In the genomic region with DNA sequence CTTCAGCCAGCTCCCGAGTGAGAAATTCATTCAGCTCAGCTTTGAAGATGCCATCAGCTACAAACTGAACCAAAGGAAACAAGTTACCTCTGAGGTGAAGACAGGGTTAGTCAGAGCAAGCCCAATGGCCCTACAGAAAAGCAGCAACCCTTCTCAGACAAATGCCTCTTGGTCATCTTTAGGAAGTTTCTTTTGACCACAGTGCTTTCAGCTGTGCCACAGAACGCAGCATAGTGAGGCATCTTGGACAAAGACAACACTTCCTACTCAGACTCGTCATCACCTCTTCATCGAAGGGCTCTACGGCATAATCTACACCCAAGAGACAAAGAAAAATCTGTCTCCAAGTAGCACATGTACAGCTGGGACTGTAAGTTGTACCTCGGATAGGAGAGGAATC, we compare ENCODE assay signal across 9 mouse cellular contexts. TPM values are rescaled to one million over a fixed set of nuclear protein-coding genes. Genes with fewer than 3 reads are reported as not detected.
DNase-seq lines count a peak whose midpoint lies in the region; ATAC-seq and TF ChIP-seq lines count a peak whose summit lies in the region.
"Had no signal": no experiment of that assay in that cellular context is flagged by ENCODE, and none has a peak within 500 bp of the region (broad histone marks: within the 10 kb centered on the region; RNA-seq: fewer than 3 reads in every experiment).

No protein-coding gene starts in this region.

- no peaks in the 10 kb centered on the region for H3K9me3 ChIP-seq in heart, embryonic 12.5 days (replicated peaks)
- H3K9me3 ChIP-seq in G1E (replicated peaks) = no peaks in the 10 kb centered on the region
- H3K9me3 ChIP-seq in hindbrain, embryonic 10.5 days = no peaks in the 10 kb centered on the region
- no peaks in the 10 kb centered on the region for H3K9me3 ChIP-seq in midbrain, embryonic 11.5 days (ENCODE audit: control insufficient read depth, low read length)

- H3K9ac ChIP-seq in heart, embryonic 12.5 days = peak overlapping the region; percentile 89
- peak overlapping the region; percentile 90 for H3K9ac ChIP-seq in midbrain, embryonic 11.5 days (ENCODE audit: low read length)

- no peak for ATAC-seq in heart, embryonic 12.5 days (ENCODE audit: insufficient number of reproducible peaks, low FRiP score)
- ATAC-seq in G1E (ENCODE audit: extremely low read depth, insufficient number of reproducible peaks, low FRiP score, poor library complexity, severe bottlenecking) = no peak
- ATAC-seq in midbrain, embryonic 11.5 days (ENCODE audit: low FRiP score) = no peak
- no peak for ATAC-seq in activated CD4-positive, CD25-positive, alpha-beta regulatory T cell, adult 4 months

- DNase-seq in heart, adult 18-20 months = no peak
- no peak for DNase-seq in G1E (ENCODE audit: low spot score)
- no peak for DNase-seq in hindbrain, embryonic 10.5 days (ENCODE audit: low spot score)
- no peak for DNase-seq in midbrain, embryonic 11.5 days (ENCODE audit: low spot score, missing footprints)
- DNase-seq in frontal cortex, adult 2 months (ENCODE audit: extremely low spot score in 1 of 2, low spot score in 1 of 2) = no peak
- no peak for DNase-seq in left cerebral cortex, adult 18-20 months (ENCODE audit: low spot score in 2 of 2)

- 0% methylated on average over 6 of the region's 6 CpGs for WGBS in heart, embryonic 12.5 days
- 3% methylated on average over 6 of the region's 6 CpGs for WGBS in hindbrain, embryonic 10.5 days
- WGBS in midbrain, embryonic 11.5 days = 6% methylated on average over 6 of the region's 6 CpGs

- H3K36me3 ChIP-seq in heart, embryonic 12.5 days = peaks cover 48% of the 10 kb centered on the region
- peaks cover 54% of the 10 kb centered on the region for H3K36me3 ChIP-seq in G1E (replicated peaks)
- peaks cover 50% of the 10 kb centered on the region for H3K36me3 ChIP-seq in hindbrain, embryonic 10.5 days
- peaks cover 39% of the 10 kb centered on the region for H3K36me3 ChIP-seq in midbrain, embryonic 11.5 days (ENCODE audit: control insufficient read depth, insufficient read depth, low read length)

- H3K4me3 ChIP-seq in heart, embryonic 12.5 days = peak overlapping the region; percentile 75
- H3K4me3 ChIP-seq in G1E (ENCODE audit: low read depth, low read length) = peak overlapping the region; percentile 81
- H3K4me3 ChIP-seq in hindbrain, embryonic 10.5 days = peak overlapping the region; percentile 90
- peak overlapping the region; percentile 77 for H3K4me3 ChIP-seq in midbrain, embryonic 11.5 days (ENCODE audit: low read depth, low read length)

- peak overlapping the region; percentile 83 for H3K27ac ChIP-seq in heart, embryonic 12.5 days (ENCODE audit: poor library complexity, severe bottlenecking)
- peak overlapping the region; percentile 97 for H3K27ac ChIP-seq in hindbrain, embryonic 10.5 days
- H3K27ac ChIP-seq in midbrain, embryonic 11.5 days (ENCODE audit: low read depth, low read length) = no peak overlapping the region

- H3K4me1 ChIP-seq in heart, embryonic 12.5 days (replicated peaks) = peaks cover 42% of the 10 kb centered on the region
- H3K4me1 ChIP-seq in G1E (ENCODE audit: insufficient read depth, low read depth, low read length) = peaks cover 50% of the 10 kb centered on the region
- peaks cover 46% of the 10 kb centered on the region for H3K4me1 ChIP-seq in hindbrain, embryonic 10.5 days (replicated peaks)
- peaks cover 21% of the 10 kb centered on the region for H3K4me1 ChIP-seq in midbrain, embryonic 11.5 days (ENCODE audit: control insufficient read depth, insufficient read depth, low read length)

- no peaks in the 10 kb centered on the region for H3K27me3 ChIP-seq in heart, embryonic 12.5 days (replicated peaks)
- H3K27me3 ChIP-seq in G1E (ENCODE audit: insufficient read depth, low read length) = no peaks in the 10 kb centered on the region
- peaks cover 10% of the 10 kb centered on the region for H3K27me3 ChIP-seq in hindbrain, embryonic 10.5 days (ENCODE audit: insufficient read depth, poor library complexity, severe bottlenecking)
- no peaks in the 10 kb centered on the region for H3K27me3 ChIP-seq in midbrain, embryonic 11.5 days (ENCODE audit: control insufficient read depth, insufficient read depth, low read length)

- no peak for TF ChIP-seq CTCF in G1E (IDR thresholded peaks at IDR 0.05; ENCODE audit: low read depth, low read length)

- peak overlapping the region; percentile 96 for H3K4me2 ChIP-seq in heart, embryonic 12.5 days
- peak overlapping the region; percentile 58 for H3K4me2 ChIP-seq in midbrain, embryonic 11.5 days

RNA-seq across cellular contexts. Expression of gene Rps3, which starts 0.9 kb away (rescaled TPM):
- 459 and 490 TPM in 2 replicates for polyA plus RNA-seq in heart, embryonic 12.5 days (2016; fragmentation: Nextera tagmentation; extraction: Ambion mirVana)
- 100 to 1,000 TPM; 359 to 372 TPM for total RNA-seq in heart, adult 18-20 months (2021)
- 437 and 482 TPM in 2 replicates for total RNA-seq in G1E (2014; fragmentation: Nextera tagmentation)
- 2,538 and 2,989 TPM in 2 replicates for total RNA-seq in G1E (2017)
- 399 and 541 TPM in 2 replicates for polyA plus RNA-seq in G1E (2012)
- 680 and 779 TPM in 2 replicates for polyA plus RNA-seq in hindbrain, embryonic 10.5 days (2016; fragmentation: Nextera tagmentation; extraction: Ambion mirVana)
- polyA plus RNA-seq in midbrain, embryonic 11.5 days (2014; fragmentation: Nextera tagmentation; extraction: Ambion mirVana) = 716 and 724 TPM in 2 replicates
- 494 and 531 TPM in 2 replicates for polyA plus RNA-seq in frontal cortex, adult 2 months (2012; rRNA removed)
- 100 to 1,000 TPM; 268 to 293 TPM for total RNA-seq in left cerebral cortex, adult 18-20 months (2021)
- polyA plus RNA-seq in activated CD4-positive, CD25-positive, alpha-beta regulatory T cell, adult 4 months (2017; shearing (Covaris generic)) = 1,000 to 10,000 TPM; 2,602 to 3,921 TPM

RNA-seq across cellular contexts. Expression of gene Klhl35, which starts 16.8 kb away (rescaled TPM):
- polyA plus RNA-seq in heart, embryonic 12.5 days (2016; fragmentation: Nextera tagmentation; extraction: Ambion mirVana) = 0.85 and 1.3 TPM in 2 replicates
- total RNA-seq in heart, adult 18-20 months (2021) = not detected
- total RNA-seq in G1E (2014; fragmentation: Nextera tagmentation) = not detected in 2 replicates
- total RNA-seq in G1E (2017) = not detected in 2 replicates
- polyA plus RNA-seq in G1E (2012) = not detected in 2 replicates
- polyA plus RNA-seq in hindbrain, embryonic 10.5 days (2016; fragmentation: Nextera tagmentation; extraction: Ambion mirVana) = 5.9 and 24.4 TPM in 2 replicates
- polyA plus RNA-seq in midbrain, embryonic 11.5 days (2014; fragmentation: Nextera tagmentation; extraction: Ambion mirVana) = 22.5 and 22.9 TPM in 2 replicates
- polyA plus RNA-seq in frontal cortex, adult 2 months (2012; rRNA removed) = 1.7 and 2.5 TPM in 2 replicates
- total RNA-seq in left cerebral cortex, adult 18-20 months (2021) = 1 to 10 TPM; 2.3 to 3.2 TPM
- not detected for polyA plus RNA-seq in activated CD4-positive, CD25-positive, alpha-beta regulatory T cell, adult 4 months (2017; shearing (Covaris generic))
- total RNA-seq: hematopoietic stem cell, adult 5-6 weeks had no signal

RNA-seq across cellular contexts. Expression of gene Arrb1, which starts 52.6 kb away (rescaled TPM):
- 13.4 and 14.5 TPM in 2 replicates for polyA plus RNA-seq in heart, embryonic 12.5 days (2016; fragmentation: Nextera tagmentation; extraction: Ambion mirVana)
- 10 to 100 TPM; 23.3 to 23.7 TPM for total RNA-seq in heart, adult 18-20 months (2021)
- total RNA-seq in G1E (2014; fragmentation: Nextera tagmentation) = 73.5 and 108 TPM in 2 replicates
- total RNA-seq in G1E (2017) = 73.8 and 84.8 TPM in 2 replicates
- 33.4 and 60.6 TPM in 2 replicates for polyA plus RNA-seq in G1E (2012)
- polyA plus RNA-seq in hindbrain, embryonic 10.5 days (2016; fragmentation: Nextera tagmentation; extraction: Ambion mirVana) = 14.6 and 15.0 TPM in 2 replicates
- 4.1 and 4.6 TPM in 2 replicates for polyA plus RNA-seq in midbrain, embryonic 11.5 days (2014; fragmentation: Nextera tagmentation; extraction: Ambion mirVana)
- 135 and 141 TPM in 2 replicates for polyA plus RNA-seq in frontal cortex, adult 2 months (2012; rRNA removed)
- total RNA-seq in left cerebral cortex, adult 18-20 months (2021) = 100 to 1,000 TPM; 177 to 179 TPM
- 10 to 100 TPM in 1 of 2 experiments, 1 to 10 TPM in 1; 8.3 to 12.0 TPM for polyA plus RNA-seq in activated CD4-positive, CD25-positive, alpha-beta regulatory T cell, adult 4 months (2017; shearing (Covaris generic))
